In genomic region chr1:145139267-145139651, GRCm38 (mm10) we compare ENCODE assay signal across 20 mouse cellular contexts.
DNase-seq lines count a peak whose midpoint lies in the region; ATAC-seq and TF ChIP-seq lines count a peak whose summit lies in the region.
"Had no signal": no experiment of that assay in that cellular context is flagged by ENCODE, and none has a peak within 500 bp of the region (broad histone marks: within the 10 kb centered on the region; RNA-seq: fewer than 3 reads in every experiment).

No protein-coding gene starts in this region.

- H3K36me3 ChIP-seq in forebrain, embryonic 15.5 days: no peaks in the 10 kb centered on the region
- no peaks in the 10 kb centered on the region for H3K36me3 ChIP-seq in forebrain, postnatal 0 days (ENCODE audit: insufficient read depth)
- H3K36me3 ChIP-seq in liver, embryonic 13.5 days: no peaks in the 10 kb centered on the region
- H3K36me3 ChIP-seq in liver, postnatal 0 days (replicated peaks; ENCODE audit: insufficient read depth, low read length): no peaks in the 10 kb centered on the region
- H3K36me3 ChIP-seq: embryonic facial prominence, embryonic 15.5 days; forebrain, embryonic 10.5 days; hindbrain, embryonic 10.5 days had no signal

- no peak overlapping the region for H3K4me3 ChIP-seq in forebrain, embryonic 15.5 days
- no peak overlapping the region for H3K4me3 ChIP-seq in forebrain, postnatal 0 days (ENCODE audit: low read depth, low read length)
- no peak overlapping the region for H3K4me3 ChIP-seq in liver, embryonic 13.5 days (replicated peaks)
- H3K4me3 ChIP-seq in liver, postnatal 0 days (ENCODE audit: low read depth, low read length): no peak overlapping the region
- H3K4me3 ChIP-seq: embryonic facial prominence, embryonic 15.5 days; erythroblast, embryonic 14.5 days; forebrain, embryonic 10.5 days; heart, adult 2 months; hindbrain, embryonic 10.5 days had no signal

- H3K4me2 ChIP-seq in forebrain, embryonic 15.5 days (replicated peaks): no peak overlapping the region
- H3K4me2 ChIP-seq in forebrain, postnatal 0 days (ENCODE audit: low read depth): no peak overlapping the region
- H3K4me2 ChIP-seq in liver, embryonic 13.5 days: no peak overlapping the region
- H3K4me2 ChIP-seq in liver, postnatal 0 days (ENCODE audit: low read depth, low read length): no peak overlapping the region
- H3K4me2 ChIP-seq: embryonic facial prominence, embryonic 15.5 days; heart, embryonic 11.5 days; hindbrain, embryonic 14.5 days had no signal

- no peak for DNase-seq in forebrain, postnatal 0 days
- DNase-seq in liver, embryonic 13.5 days: no peak
- DNase-seq in liver, postnatal 0 days: no peak
- DNase-seq in retina, embryonic 14.5 days (ENCODE audit: low spot score): no peak
- DNase-seq: adrenal gland, adult 2 months; adrenal gland, postnatal 25 days; cerebellum, adult 2 months; embryo, embryonic 11 days; gastrocnemius, postnatal 10 days; heart, adult 2 months had no signal

- ATAC-seq in forebrain, embryonic 15.5 days (replicated peaks): peak; percentile 72
- no peak for ATAC-seq in forebrain, postnatal 0 days
- ATAC-seq in liver, embryonic 13.5 days (ENCODE audit: low read depth): peak; percentile 18; the same call in 1 of the 2 replicates
- no peak for ATAC-seq in liver, postnatal 0 days
- ATAC-seq in common myeloid progenitor, adult 5-6 weeks (replicated peaks; ENCODE audit: low read depth, poor library complexity, severe bottlenecking): peak; percentile 27
- ATAC-seq: inflammation-experienced regulatory T-cells, adult 6 months had no signal

- H3K9me3 ChIP-seq in forebrain, embryonic 15.5 days: no peaks in the 10 kb centered on the region
- no peaks in the 10 kb centered on the region for H3K9me3 ChIP-seq in forebrain, postnatal 0 days (ENCODE audit: low read length)
- no peaks in the 10 kb centered on the region for H3K9me3 ChIP-seq in liver, embryonic 13.5 days (replicated peaks)
- no peaks in the 10 kb centered on the region for H3K9me3 ChIP-seq in liver, postnatal 0 days (ENCODE audit: low read length)
- H3K9me3 ChIP-seq: embryonic facial prominence, embryonic 15.5 days; forebrain, embryonic 10.5 days; hindbrain, embryonic 10.5 days had no signal

- TF ChIP-seq EP300 in liver, postnatal 0 days (IDR thresholded peaks at IDR 0.05; ENCODE audit: low read depth): no peak

- H3K9ac ChIP-seq in forebrain, embryonic 15.5 days (replicated peaks): no peak overlapping the region
- no peak overlapping the region for H3K9ac ChIP-seq in forebrain, postnatal 0 days
- no peak overlapping the region for H3K9ac ChIP-seq in liver, embryonic 13.5 days
- no peak overlapping the region for H3K9ac ChIP-seq in liver, postnatal 0 days (replicated peaks)
- H3K9ac ChIP-seq: embryonic facial prominence, embryonic 15.5 days; hindbrain, embryonic 14.5 days had no signal

- no peaks in the 10 kb centered on the region for H3K4me1 ChIP-seq in forebrain, embryonic 15.5 days
- H3K4me1 ChIP-seq in forebrain, postnatal 0 days (ENCODE audit: insufficient read depth): no peaks in the 10 kb centered on the region
- H3K4me1 ChIP-seq in liver, embryonic 13.5 days (replicated peaks): 0 out of 2 replicates have a peak, but pooled peaks cover 5% of the 10 kb centered on the region
- H3K4me1 ChIP-seq in liver, postnatal 0 days (ENCODE audit: insufficient read depth): no peaks in the 10 kb centered on the region
- H3K4me1 ChIP-seq: embryonic facial prominence, embryonic 15.5 days; forebrain, embryonic 10.5 days; hindbrain, embryonic 10.5 days had no signal

- TF ChIP-seq CTCF in forebrain, postnatal 0 days (IDR thresholded peaks at IDR 0.05; ENCODE audit: low read depth): no peak
- TF ChIP-seq CTCF in liver, postnatal 0 days (IDR thresholded peaks at IDR 0.05; ENCODE audit: low read depth): no peak

- no peak overlapping the region for H3K27ac ChIP-seq in forebrain, embryonic 15.5 days (replicated peaks)
- no peak overlapping the region for H3K27ac ChIP-seq in forebrain, postnatal 0 days (ENCODE audit: low read depth, low read length)
- 0 out of 2 replicates have a peak overlapping the region, but pooled peaks have one; percentile 32 for H3K27ac ChIP-seq in liver, embryonic 13.5 days
- H3K27ac ChIP-seq in liver, postnatal 0 days (ENCODE audit: low read depth): no peak overlapping the region
- H3K27ac ChIP-seq: embryonic facial prominence, embryonic 15.5 days; forebrain, embryonic 10.5 days; heart, adult 2 months; hindbrain, embryonic 10.5 days; hindbrain, embryonic 14.5 days had no signal

- no peaks in the 10 kb centered on the region for H3K27me3 ChIP-seq in forebrain, embryonic 15.5 days
- no peaks in the 10 kb centered on the region for H3K27me3 ChIP-seq in forebrain, postnatal 0 days (ENCODE audit: insufficient read depth, low read length)
- no peaks in the 10 kb centered on the region for H3K27me3 ChIP-seq in liver, embryonic 13.5 days
- no peaks in the 10 kb centered on the region for H3K27me3 ChIP-seq in liver, postnatal 0 days (ENCODE audit: insufficient read depth, low read length)
- H3K27me3 ChIP-seq: CH12.LX; embryonic facial prominence, embryonic 15.5 days had no signal

Comparison
In these comparisons a context has a peak if more than half of its experiments do, and no peak if none do; other contexts are left out.
1. ATAC-seq: peak in forebrain, embryonic 15.5 days (single experiment), liver, embryonic 13.5 days (single experiment) and common myeloid progenitor, adult 5-6 weeks (single experiment); none in forebrain, postnatal 0 days (single experiment) and liver, postnatal 0 days (single experiment).